Mouse (Mus musculus): ENCODE results near the gene Olfr705. TPM values are rescaled to one million over a fixed set of nuclear protein-coding genes. Genes with fewer than 3 reads are reported as not detected.
"Not testable (repeated sequence)": the region's sequence is repeated elsewhere in the genome, so short reads cannot be mapped to it uniquely, and the experiment has no call there.

Olfr705 gene
- not detected in 2 replicates for polyA plus RNA-seq (2012; rRNA removed)

- no peak for DNase-seq (ENCODE audit: extremely low spot score in 1 of 2, low spot score in 1 of 2)
Measured at GRCm38 (mm10) chr7:106876791-106877190, at the start of gene Olfr705. Gene Olfr705, minus strand, starts transcription at chr7:106876891.

- DNase-seq (ENCODE audit: extremely low spot score in 1 of 2, low spot score in 1 of 2), result not testable (repeated sequence)
Measured at GRCm38 (mm10) chr7:106920961-106921360, 44.3 kb upstream of the Olfr705 start.

GRCm38 (mm10) chr7:106907676-106908075, 31.0 kb upstream of the Olfr705 start, which contains the start of gene Olfr1532-ps1:
Gene Olfr1532-ps1, plus strand, starts transcription at chr7:106908001.
- no peak for DNase-seq (ENCODE audit: extremely low spot score in 1 of 2, low spot score in 1 of 2)

GRCm38 (mm10) chr7:106901141-106901540, 24.4 kb upstream of the Olfr705 start, which contains the start of gene Olfr707:
Gene Olfr707, minus strand, starts transcription at chr7:106901241.
- DNase-seq (ENCODE audit: extremely low spot score in 1 of 2, low spot score in 1 of 2), result not testable (repeated sequence)

- DNase-seq (ENCODE audit: extremely low spot score in 1 of 2, low spot score in 1 of 2), result no peak
Measured at GRCm38 (mm10) chr7:106888062-106888461, 11.4 kb upstream of the Olfr705 start, which contains the start of gene Olfr706. Gene Olfr706, minus strand, starts transcription at chr7:106888162.

GRCm38 (mm10) chr7:106862885-106863284, 13.8 kb downstream of the Olfr705 start, which contains the start of gene Olfr704:
Gene Olfr704, plus strand, starts transcription at chr7:106863185.
- no peak for DNase-seq (ENCODE audit: extremely low spot score in 1 of 2, low spot score in 1 of 2)

- DNase-seq (ENCODE audit: extremely low spot score in 1 of 2, low spot score in 1 of 2), result no peak
Measured at GRCm38 (mm10) chr7:106843060-106843459, 33.6 kb downstream of the Olfr705 start, which contains the start of gene Olfr703. Gene Olfr703, plus strand, starts transcription at chr7:106843360.

GRCm38 (mm10) chr7:106833793-106834192, 42.9 kb downstream of the Olfr705 start, which contains the start of gene Olfr702:
Gene Olfr702, minus strand, starts transcription at chr7:106833893.
- DNase-seq (ENCODE audit: extremely low spot score in 1 of 2, low spot score in 1 of 2), result no peak

Other genes with a start within 250 kb of the Olfr705 start
- gene Olfr693, start 196.3 kb downstream of the Olfr705 start, polyA plus RNA-seq (2012; rRNA removed), result not detected in 2 replicates
- gene Olfr694, start 185.1 kb downstream of the Olfr705 start, polyA plus RNA-seq (2012; rRNA removed), result not detected in 2 replicates
- 0.02 TPM in 1 of 2 replicates, not detected in the other for gene Olfr695, start 160.5 kb downstream of the Olfr705 start, polyA plus RNA-seq (2012; rRNA removed)
- gene Olfr697, start 134.4 kb downstream of the Olfr705 start, polyA plus RNA-seq (2012; rRNA removed), result not detected in 2 replicates
- not detected in 2 replicates for gene Olfr698, start 121.5 kb downstream of the Olfr705 start, polyA plus RNA-seq (2012; rRNA removed)
- not detected in 2 replicates for gene Olfr699, start 83.7 kb downstream of the Olfr705 start, polyA plus RNA-seq (2012; rRNA removed)
- not detected in 2 replicates for gene Olfr700, start 68.1 kb downstream of the Olfr705 start, polyA plus RNA-seq (2012; rRNA removed)
- not detected in 2 replicates for gene Olfr701, start 62.8 kb downstream of the Olfr705 start, polyA plus RNA-seq (2012; rRNA removed)
- gene Olfr702, start 43.0 kb downstream of the Olfr705 start, polyA plus RNA-seq (2012; rRNA removed), result not detected in 2 replicates
- not detected in 2 replicates for gene Olfr703, start 33.5 kb downstream of the Olfr705 start, polyA plus RNA-seq (2012; rRNA removed)
- not detected in 2 replicates for gene Olfr704, start 13.7 kb downstream of the Olfr705 start, polyA plus RNA-seq (2012; rRNA removed)
- not detected in 2 replicates for gene Olfr706, start 11.3 kb upstream of the Olfr705 start, polyA plus RNA-seq (2012; rRNA removed)
- not detected in 2 replicates for gene Olfr707, start 24.4 kb upstream of the Olfr705 start, polyA plus RNA-seq (2012; rRNA removed)
- not detected in 2 replicates for gene Olfr1532-ps1, start 31.1 kb upstream of the Olfr705 start, polyA plus RNA-seq (2012; rRNA removed)
- not detected in 2 replicates for gene Olfr709-ps1, start 55.3 kb upstream of the Olfr705 start, polyA plus RNA-seq (2012; rRNA removed)
- gene Olfr710, start 71.4 kb upstream of the Olfr705 start, polyA plus RNA-seq (2012; rRNA removed), result not detected in 2 replicates
- not detected in 2 replicates for gene Olfr6, start 87.0 kb upstream of the Olfr705 start, polyA plus RNA-seq (2012; rRNA removed)
- not detected in 2 replicates for gene Olfr711, start 98.6 kb upstream of the Olfr705 start, polyA plus RNA-seq (2012; rRNA removed)
- not detected in 2 replicates for gene Olfr2, start 129.2 kb upstream of the Olfr705 start, polyA plus RNA-seq (2012; rRNA removed)
- not detected in 2 replicates for gene Olfr713, start 154.3 kb upstream of the Olfr705 start, polyA plus RNA-seq (2012; rRNA removed)
- 0.04 TPM in 1 of 2 replicates, not detected in the other for gene Olfr714, start 194.1 kb upstream of the Olfr705 start, polyA plus RNA-seq (2012; rRNA removed)
- gene Olfr17, start 216.3 kb upstream of the Olfr705 start, polyA plus RNA-seq (2012; rRNA removed), result not detected in 2 replicates
- gene Olfr715b, start 233.5 kb upstream of the Olfr705 start, polyA plus RNA-seq (2012; rRNA removed), result not detected in 2 replicates

Measured in frontal cortex, adult 2 months (tissue).